9 mouse cellular contexts compared by ENCODE assay signal in the genomic region with DNA sequence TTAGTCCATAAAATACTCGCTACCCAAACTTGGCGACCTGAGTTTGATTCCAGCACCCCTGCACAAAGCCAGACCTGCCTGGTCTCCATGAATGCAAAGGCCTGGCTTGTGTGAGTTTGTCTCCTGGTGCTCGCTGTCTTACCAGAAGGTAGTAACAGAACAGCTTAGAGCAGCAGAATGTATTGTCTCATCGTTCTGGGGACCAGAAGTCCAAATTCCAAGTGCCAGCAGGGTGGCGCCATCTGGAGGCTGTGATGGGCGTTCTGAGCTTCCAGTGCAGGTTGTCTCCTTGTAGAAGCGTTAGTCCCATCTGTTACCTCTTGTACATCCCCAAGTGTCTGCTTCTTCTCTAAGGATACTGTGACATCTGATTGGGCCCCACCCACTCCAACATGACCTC. TPM values are rescaled to one million over a fixed set of nuclear protein-coding genes. Genes with fewer than 3 reads are reported as not detected.
DNase-seq lines count a peak whose midpoint lies in the region; ATAC-seq and TF ChIP-seq lines count a peak whose summit lies in the region.
"Had no signal": no experiment of that assay in that cellular context is flagged by ENCODE, and none has a peak within 500 bp of the region (broad histone marks: within the 10 kb centered on the region; RNA-seq: fewer than 3 reads in every experiment).

No protein-coding gene starts in this region.

- H3K4me2 ChIP-seq in hindbrain, embryonic 12.5 days (replicated peaks), result 0 out of 2 replicates have a peak overlapping the region, but pooled peaks have one; percentile 15
- no peak overlapping the region for H3K4me2 ChIP-seq in heart, embryonic 12.5 days
- H3K4me2 ChIP-seq: limb, embryonic 15.5 days had no signal

- H3K27me3 ChIP-seq in cerebellum, adult 2 months (ENCODE audit: control insufficient read depth, insufficient read depth, low read length), result no peaks in the 10 kb centered on the region
- peaks cover 9% of the 10 kb centered on the region; the same call in 1 of the 2 replicates for H3K27me3 ChIP-seq in hindbrain, embryonic 12.5 days
- H3K27me3 ChIP-seq in heart, embryonic 12.5 days (replicated peaks), result no peaks in the 10 kb centered on the region
- H3K27me3 ChIP-seq: limb, embryonic 15.5 days had no signal

- no peak overlapping the region for H3K4me3 ChIP-seq in cerebellum, adult 2 months (replicated peaks; ENCODE audit: insufficient read depth, low read depth, low read length)
- H3K4me3 ChIP-seq in hindbrain, embryonic 12.5 days, result no peak overlapping the region
- H3K4me3 ChIP-seq in heart, embryonic 12.5 days, result no peak overlapping the region
- H3K4me3 ChIP-seq: limb, embryonic 15.5 days had no signal

- peak; percentile 43 for DNase-seq in right cerebral cortex, adult 18-20 months
- DNase-seq in right cerebral cortex, postnatal 25 days, result no peak
- peak; percentile 59 to 60 for DNase-seq in cerebellum, adult 2 months
- peak; percentile 70 to 71 for DNase-seq in layer of hippocampus, postnatal 36 days
- peak; percentile 75 for DNase-seq in retina, postnatal 1 day
- no peak for DNase-seq in T-cell, adult 2 months (ENCODE audit: low spot score)

- no peaks in the 10 kb centered on the region for H3K9me3 ChIP-seq in hindbrain, embryonic 12.5 days (replicated peaks)
- H3K9me3 ChIP-seq in heart, embryonic 12.5 days (replicated peaks), result no peaks in the 10 kb centered on the region
- H3K9me3 ChIP-seq: limb, embryonic 15.5 days had no signal

- no peak overlapping the region for H3K27ac ChIP-seq in cerebellum, adult 2 months (ENCODE audit: insufficient read depth, low read length)
- peak overlapping the region; percentile 77 for H3K27ac ChIP-seq in hindbrain, embryonic 12.5 days
- H3K27ac ChIP-seq in heart, embryonic 12.5 days (ENCODE audit: poor library complexity, severe bottlenecking), result no peak overlapping the region
- H3K27ac ChIP-seq: limb, embryonic 15.5 days had no signal

- ATAC-seq in hindbrain, embryonic 12.5 days (ENCODE audit: low FRiP score), result peak; percentile 39; the same call in 1 of the 2 replicates
- no peak for ATAC-seq in heart, embryonic 12.5 days (ENCODE audit: insufficient number of reproducible peaks, low FRiP score)

- TF ChIP-seq CTCF in cerebellum, adult 2 months (IDR thresholded peaks at IDR 0.05; ENCODE audit: borderline replicate concordance, insufficient read depth, low read depth, low read length), result peak; percentile 74

- H3K4me1 ChIP-seq in cerebellum, adult 2 months (ENCODE audit: control insufficient read depth, insufficient read depth, low read length), result 0 out of 2 replicates have a peak, but pooled peaks cover 5% of the 10 kb centered on the region
- peaks cover 26% of the 10 kb centered on the region for H3K4me1 ChIP-seq in hindbrain, embryonic 12.5 days
- H3K4me1 ChIP-seq in heart, embryonic 12.5 days (replicated peaks), result peaks cover 22% of the 10 kb centered on the region

- no peaks in the 10 kb centered on the region for H3K36me3 ChIP-seq in hindbrain, embryonic 12.5 days
- H3K36me3 ChIP-seq in heart, embryonic 12.5 days, result no peaks in the 10 kb centered on the region
- H3K36me3 ChIP-seq: limb, embryonic 15.5 days had no signal

- TF ChIP-seq POLR2A in cerebellum, adult 2 months (IDR thresholded peaks at IDR 0.05; ENCODE audit: borderline replicate concordance, insufficient read depth, low read length), result no peak

- 0 out of 2 replicates have a peak overlapping the region, but pooled peaks have one; percentile 38 for H3K9ac ChIP-seq in hindbrain, embryonic 12.5 days
- no peak overlapping the region for H3K9ac ChIP-seq in heart, embryonic 12.5 days
- H3K9ac ChIP-seq: limb, embryonic 15.5 days had no signal

- WGBS in cerebellum, adult 2 months, result 19% methylated on average over 7 of the region's 7 CpGs
- WGBS in hindbrain, embryonic 12.5 days, result 30% methylated on average over 7 of the region's 7 CpGs
- 35% methylated on average over 7 of the region's 7 CpGs for WGBS in heart, embryonic 12.5 days

RNA-seq across cellular contexts. Expression of gene Sec14l1, which starts 57.5 kb away (rescaled TPM):
- polyA plus RNA-seq in cerebellum, adult 2 months (2012; rRNA removed), result 124 and 137 TPM in 2 replicates
- 76.2 and 77.6 TPM in 2 replicates for polyA plus RNA-seq in hindbrain, embryonic 12.5 days (2016; fragmentation: Nextera tagmentation; extraction: Ambion mirVana)
- 100 to 1,000 TPM; 227 to 241 TPM for total RNA-seq in layer of hippocampus, postnatal 36 days (2021)
- polyA plus RNA-seq in heart, embryonic 12.5 days (2016; fragmentation: Nextera tagmentation; extraction: Ambion mirVana), result 53.4 and 56.6 TPM in 2 replicates

Comparison
In these comparisons a context has a peak if more than half of its experiments do, and no peak if none do; other contexts are left out.
1. DNase-seq: peak in right cerebral cortex, adult 18-20 months (single experiment), cerebellum, adult 2 months (2 of 2), layer of hippocampus, postnatal 36 days (2 of 2) and retina, postnatal 1 day (single experiment); none in right cerebral cortex, postnatal 25 days (single experiment) and T-cell, adult 2 months (single experiment).